Mouse (Mus musculus) liver, embryonic 11.5 days (tissue): ENCODE results near the gene Ifna16. TPM values are rescaled to one million over a fixed set of nuclear protein-coding genes. Genes with fewer than 3 reads are reported as not detected.

Experiments used
- ATAC-seq: fragments of 200-750 bp; cut with Nextera tagmentation; replicated peaks from 2 replicates; pipeline ENCODE4 v1.8.0; 2017; ENCODE audit warnings: moderate number of reproducible peaks, mild to moderate bottlenecking, moderate TSS enrichment, moderate library complexity; ENCODE audit not compliant: low FRiP score
- DNase-seq: peaks from one replicate; pipeline ENCODE4 v3.0.0-alpha.2; 2017; ENCODE audit warnings: low spot score
- H3K27ac ChIP-seq: fragments of 300-500 bp; sonication (generic); 2 replicates; pipeline ENCODE4 v1.5.1; 2014; ENCODE audit warnings: mild to moderate bottlenecking, low read depth, low read length, control low read depth
- H3K27me3 ChIP-seq: fragments of 300-500 bp; sonication (generic); replicated peaks from 2 replicates; pipeline ENCODE4 v1.6.1; 2014; ENCODE audit warnings: low read length, mixed read lengths; ENCODE audit not compliant: control insufficient read depth, insufficient read depth
- H3K36me3 ChIP-seq: fragments of 300-500 bp; sonication (generic); 2 replicates; pipeline ENCODE4 v1.6.1; 2014; ENCODE audit warnings: mild to moderate bottlenecking, low read length, moderate library complexity, mixed read lengths; ENCODE audit not compliant: control insufficient read depth, insufficient read depth
- H3K4me1 ChIP-seq: fragments of 300-500 bp; sonication (generic); replicated peaks from 2 replicates; pipeline ENCODE4 v1.6.1; 2014; ENCODE audit warnings: low read length, mixed read lengths; ENCODE audit not compliant: control insufficient read depth, insufficient read depth
- H3K4me2 ChIP-seq: fragments of 300-500 bp; sonication (generic); 2 replicates; pipeline ENCODE4 v1.6.1; 2014; ENCODE audit warnings: mild to moderate bottlenecking, control low read depth, moderate library complexity
- H3K4me3 ChIP-seq: fragments of 300-500 bp; sonication (generic); 2 replicates; pipeline ENCODE4 v1.5.1; 2014; ENCODE audit warnings: low read depth, low read length, control low read depth
- H3K9ac ChIP-seq: fragments of 300-500 bp; sonication (generic); 2 replicates; pipeline ENCODE4 v1.6.1; 2014; ENCODE audit warnings: low read depth, low read length, control low read depth
- H3K9me3 ChIP-seq: fragments of 300-500 bp; sonication (generic); 2 replicates; pipeline ENCODE4 v1.6.1; 2016; ENCODE audit warnings: low read length, inconsistent platforms, mixed read lengths; ENCODE audit not compliant: control insufficient read depth
- WGBS: fragments of 180-500 bp; shearing (Covaris S2); extraction: QIAGEN DNeasy Blood & Tissue Kit; methylation state at CpG from one replicate; pipeline ENCODE4 v1.1.7; 2014; 5-methylcytosine and 5-hydroxymethylcytosine counted together
- polyA plus RNA-seq: library from polyadenylated mRNA; unstranded; fragments of >200 nt; fragmentation: Nextera tagmentation; extraction: Ambion mirVana; gene quantifications from 2 replicates; pipeline ENCODE4 v1.2.1, GENCODE M21; 2014

The Ifna16 gene
- polyA plus RNA-seq, 1 experiment from 2014 or later: not detected

GRCm38 (mm10) chr4:88699301-88699700, 22.6 kb upstream of the Ifna16 start:
- 71% methylated on average over 1 of the region's 1 CpGs for WGBS
- H3K27me3 ChIP-seq: no peaks in the 10 kb centered on the region; the same call in 1 of the 2 replicates
- H3K4me1 ChIP-seq: no peaks in the 10 kb centered on the region
- no peak for DNase-seq
- no peak overlapping the region for H3K9ac ChIP-seq
- no peak for ATAC-seq
- H3K27ac ChIP-seq: no peak overlapping the region
- H3K36me3 ChIP-seq: no peaks in the 10 kb centered on the region
- no peak overlapping the region for H3K4me2 ChIP-seq
- H3K9me3 ChIP-seq: no peaks in the 10 kb centered on the region
- no peak overlapping the region for H3K4me3 ChIP-seq

GRCm38 (mm10) chr4:88698781-88699180, 22.1 kb upstream of the Ifna16 start:
- DNase-seq: no peak
- H3K27ac ChIP-seq: no peak overlapping the region
- no peaks in the 10 kb centered on the region for H3K4me1 ChIP-seq
- no peaks in the 10 kb centered on the region; the same call in 1 of the 2 replicates for H3K27me3 ChIP-seq
- no peak for ATAC-seq
- H3K9me3 ChIP-seq: no peaks in the 10 kb centered on the region
- no peak overlapping the region for H3K9ac ChIP-seq
- no peaks in the 10 kb centered on the region for H3K36me3 ChIP-seq
- WGBS: 65% methylated on average over 5 of the region's 5 CpGs
- no peak overlapping the region for H3K4me3 ChIP-seq
- H3K4me2 ChIP-seq: no peak overlapping the region

GRCm38 (mm10) chr4:88697753-88698152, 21.0 kb upstream of the Ifna16 start:
- Histone ChIP-seq H3K27ac (no peak overlapping the region), H3K4me2 (no peak overlapping the region), H3K4me3 (no peak overlapping the region), H3K36me3 (no peaks in the 10 kb centered on the region), H3K9ac (no peak overlapping the region), H3K27me3 (no peaks in the 10 kb centered on the region; the same call in 1 of the 2 replicates), H3K4me1 (no peaks in the 10 kb centered on the region), H3K9me3 (no peaks in the 10 kb centered on the region)
- no peak for ATAC-seq
- no peak for DNase-seq
- 81% methylated on average over 4 of the region's 4 CpGs for WGBS

- Histone ChIP-seq H3K4me2 (no peak overlapping the region), H3K27me3 (no peaks in the 10 kb centered on the region; the same call in 1 of the 2 replicates), H3K9ac (no peak overlapping the region), H3K36me3 (no peaks in the 10 kb centered on the region), H3K4me3 (no peak overlapping the region), H3K27ac (no peak overlapping the region), H3K9me3 (no peaks in the 10 kb centered on the region), H3K4me1 (no peaks in the 10 kb centered on the region)
- 57% methylated on average over 6 of the region's 6 CpGs for WGBS
- DNase-seq: no peak
- no peak for ATAC-seq
Measured at GRCm38 (mm10) chr4:88697108-88697507, 20.4 kb upstream of the Ifna16 start.

GRCm38 (mm10) chr4:88696237-88696884, 19.6 kb upstream of the Ifna16 start:
- Histone ChIP-seq H3K27ac (no peak overlapping the region), H3K9ac (no peak overlapping the region), H3K4me1 (no peaks in the 10 kb centered on the region), H3K9me3 (no peaks in the 10 kb centered on the region), H3K4me2 (no peak overlapping the region), H3K36me3 (no peaks in the 10 kb centered on the region), H3K4me3 (no peak overlapping the region), H3K27me3 (no peaks in the 10 kb centered on the region; the same call in 1 of the 2 replicates)
- DNase-seq (peak; percentile 63), ATAC-seq (peak; percentile 67)
- WGBS: 22% methylated on average over 3 of the region's 3 CpGs

- Histone ChIP-seq H3K27ac (no peak overlapping the region), H3K4me3 (no peak overlapping the region), H3K9me3 (no peaks in the 10 kb centered on the region), H3K4me1 (no peaks in the 10 kb centered on the region), H3K27me3 (no peaks in the 10 kb centered on the region; the same call in 1 of the 2 replicates), H3K4me2 (no peak overlapping the region), H3K36me3 (no peaks in the 10 kb centered on the region), H3K9ac (no peak overlapping the region)
- DNase-seq (no peak), ATAC-seq (no peak)
- WGBS: 63% methylated on average over 2 of the region's 2 CpGs
Measured at GRCm38 (mm10) chr4:88693392-88693791, 16.7 kb upstream of the Ifna16 start.

GRCm38 (mm10) chr4:88692537-88692936, 15.8 kb upstream of the Ifna16 start:
- no peaks in the 10 kb centered on the region for H3K9me3 ChIP-seq
- H3K36me3 ChIP-seq: no peaks in the 10 kb centered on the region
- H3K27ac ChIP-seq: no peak overlapping the region
- no peak overlapping the region for H3K9ac ChIP-seq
- ATAC-seq (no peak), DNase-seq (no peak)
- no peaks in the 10 kb centered on the region; the same call in 1 of the 2 replicates for H3K27me3 ChIP-seq
- no peak overlapping the region for H3K4me3 ChIP-seq
- no peaks in the 10 kb centered on the region for H3K4me1 ChIP-seq
- H3K4me2 ChIP-seq: no peak overlapping the region
- 49% methylated on average over 1 of the region's 1 CpGs for WGBS

- Histone ChIP-seq H3K4me1 (no peaks in the 10 kb centered on the region), H3K36me3 (no peaks in the 10 kb centered on the region), H3K9me3 (no peaks in the 10 kb centered on the region), H3K4me2 (no peak within 1 kb of the TSS), H3K27me3 (no peaks in the 10 kb centered on the region; the same call in 1 of the 2 replicates), H3K9ac (no peak within 1 kb of the TSS), H3K27ac (no peak within 1 kb of the TSS), H3K4me3 (no peak within 1 kb of the TSS)
- ATAC-seq (no peak), DNase-seq (no peak)
- WGBS: 60% methylated on average over 2 of the region's 2 CpGs
Measured at GRCm38 (mm10) chr4:88691259-88691658, 14.5 kb upstream of the Ifna16 start, which contains the start of gene Ifnab. Gene Ifnab (minus strand): TSS chr4:88691359.

GRCm38 (mm10) chr4:88683812-88684211, 7.1 kb upstream of the Ifna16 start, which contains the start of gene Ifna2:
Gene Ifna2 (minus strand): TSS chr4:88683912.
- Histone ChIP-seq H3K27ac (no peak within 1 kb of the TSS), H3K36me3 (no peaks in the 10 kb centered on the region), H3K27me3 (no peaks in the 10 kb centered on the region), H3K4me3 (no peak within 1 kb of the TSS), H3K4me2 (no peak within 1 kb of the TSS), H3K9ac (no peak within 1 kb of the TSS), H3K9me3 (no peaks in the 10 kb centered on the region), H3K4me1 (no peaks in the 10 kb centered on the region)
- ATAC-seq (no peak), DNase-seq (no peak)
- 93% methylated on average over 1 of the region's 1 CpGs for WGBS
